Mouse (Mus musculus): Measurements from ENCODE around the gene Gm45837. TPM values are rescaled to one million over a fixed set of nuclear protein-coding genes. Genes with fewer than 3 reads are reported as not detected.

Gm45837 gene
- total RNA-seq, 1 experiment, result not detected

- Histone ChIP-seq H3K4me1 (ENCODE audit: control insufficient read depth in 2 of 2, insufficient read depth in 2 of 2, low read length in 2 of 2, poor library complexity in 1 of 2) (peaks cover 2 to 10% of the 10 kb centered on the region in 2 experiments; a peak in 2 of 4 replicates), H3K9ac (ENCODE audit: insufficient read depth, low read depth, low read length, poor library complexity, severe bottlenecking) (no peak overlapping the region), H3K27ac (ENCODE audit: insufficient read depth, low read depth, low read length, poor library complexity, severe bottlenecking) (no peak overlapping the region), H3K9me3 (ENCODE audit: control insufficient read depth, insufficient read depth, low read depth, low read length) (no peaks in the 10 kb centered on the region), H3K36me3 (ENCODE audit: control insufficient read depth, insufficient read depth, low read length, poor library complexity, severe bottlenecking) (no peaks in the 10 kb centered on the region), H3K4me3 (ENCODE audit: insufficient read depth in 1 of 2, low read depth in 1 of 2, low read length in 2 of 2, poor library complexity in 1 of 2, severe bottlenecking in 1 of 2) (no peak overlapping the region)
- no peak for TF ChIP-seq ZC3H11A (IDR thresholded peaks at IDR 0.05; ENCODE audit: borderline replicate concordance, low read depth, low read length)
- TF ChIP-seq HCFC1 (IDR thresholded peaks at IDR 0.05; ENCODE audit: borderline replicate concordance, insufficient read depth, low read length), result no peak
- no peak for TF ChIP-seq ZNF384 (IDR thresholded peaks at IDR 0.05; ENCODE audit: low read depth, low read length)
- no peak for TF ChIP-seq CHD2 (IDR thresholded peaks at IDR 0.05; ENCODE audit: low read depth, low read length)
- no peak for TF ChIP-seq MAFK (IDR thresholded peaks at IDR 0.05; ENCODE audit: insufficient read depth, low read depth, low read length)
- in situ Hi-C loops (cut with MboI; ENCODE audit: low sequenced_read_pairs in 2 of 2, unreplicated experiment in 2 of 2), result no loop called here
- DNase-seq (ENCODE audit: low read depth, low spot score), result no peak
These were observed 49.9 kb downstream of the Gm45837 start for GRCm38 (mm10) chr7:101460608-101460957.

GRCm38 (mm10) chr7:101461571-101461970 is 50.9 kb downstream of the Gm45837 start:
- Histone ChIP-seq H3K4me1 (ENCODE audit: control insufficient read depth in 2 of 2, insufficient read depth in 2 of 2, low read length in 2 of 2, poor library complexity in 1 of 2) (peaks cover 2 to 10% of the 10 kb centered on the region in 2 experiments; a peak in 2 of 4 replicates), H3K27ac (ENCODE audit: insufficient read depth, low read depth, low read length, poor library complexity, severe bottlenecking) (no peak overlapping the region), H3K9ac (ENCODE audit: insufficient read depth, low read depth, low read length, poor library complexity, severe bottlenecking) (no peak overlapping the region), H3K4me3 (ENCODE audit: insufficient read depth in 1 of 2, low read depth in 1 of 2, low read length in 2 of 2, poor library complexity in 1 of 2, severe bottlenecking in 1 of 2) (no peak overlapping the region), H3K9me3 (ENCODE audit: control insufficient read depth, insufficient read depth, low read depth, low read length) (no peaks in the 10 kb centered on the region), H3K36me3 (ENCODE audit: control insufficient read depth, insufficient read depth, low read length, poor library complexity, severe bottlenecking) (no peaks in the 10 kb centered on the region)
- in situ Hi-C loops (cut with MboI; ENCODE audit: low sequenced_read_pairs in 2 of 2, unreplicated experiment in 2 of 2), result no loop called here
- DNase-seq (ENCODE audit: low read depth, low spot score), result no peak
- no peak for TF ChIP-seq HCFC1 (IDR thresholded peaks at IDR 0.05; ENCODE audit: borderline replicate concordance, insufficient read depth, low read length)
- no peak for TF ChIP-seq ZC3H11A (IDR thresholded peaks at IDR 0.05; ENCODE audit: borderline replicate concordance, low read depth, low read length)
- no peak for TF ChIP-seq MAFK (IDR thresholded peaks at IDR 0.05; ENCODE audit: insufficient read depth, low read depth, low read length)
- no peak for TF ChIP-seq ZNF384 (IDR thresholded peaks at IDR 0.05; ENCODE audit: low read depth, low read length)
- TF ChIP-seq CHD2 (IDR thresholded peaks at IDR 0.05; ENCODE audit: low read depth, low read length), result no peak

- no peak for DNase-seq (ENCODE audit: low read depth, low spot score)
- in situ Hi-C loops (cut with MboI; ENCODE audit: low sequenced_read_pairs in 2 of 2, unreplicated experiment in 2 of 2), result no loop called here
- Histone ChIP-seq H3K27ac (ENCODE audit: insufficient read depth, low read depth, low read length, poor library complexity, severe bottlenecking) (no peak overlapping the region), H3K4me3 (ENCODE audit: insufficient read depth in 1 of 2, low read depth in 1 of 2, low read length in 2 of 2, poor library complexity in 1 of 2, severe bottlenecking in 1 of 2) (no peak overlapping the region), H3K9ac (ENCODE audit: insufficient read depth, low read depth, low read length, poor library complexity, severe bottlenecking) (no peak overlapping the region), H3K4me1 (ENCODE audit: control insufficient read depth in 2 of 2, insufficient read depth in 2 of 2, low read length in 2 of 2, poor library complexity in 1 of 2) (peaks cover 0 to 3% of the 10 kb centered on the region in 2 experiments; a peak in 1 of 4 replicates), H3K36me3 (ENCODE audit: control insufficient read depth, insufficient read depth, low read length, poor library complexity, severe bottlenecking) (no peaks in the 10 kb centered on the region), H3K9me3 (ENCODE audit: control insufficient read depth, insufficient read depth, low read depth, low read length) (no peaks in the 10 kb centered on the region)
- TF ChIP-seq HCFC1 (IDR thresholded peaks at IDR 0.05; ENCODE audit: borderline replicate concordance, insufficient read depth, low read length) (no peak), CHD2 (IDR thresholded peaks at IDR 0.05; ENCODE audit: low read depth, low read length) (no peak), ZNF384 (IDR thresholded peaks at IDR 0.05; ENCODE audit: low read depth, low read length) (no peak), ZC3H11A (IDR thresholded peaks at IDR 0.05; ENCODE audit: borderline replicate concordance, low read depth, low read length) (no peak), MAFK (IDR thresholded peaks at IDR 0.05; ENCODE audit: insufficient read depth, low read depth, low read length) (no peak)
These were observed 51.8 kb downstream of the Gm45837 start for GRCm38 (mm10) chr7:101462327-101463068.

GRCm38 (mm10) chr7:101463665-101464271 is 53.1 kb downstream of the Gm45837 start:
- no peak for DNase-seq (ENCODE audit: low read depth, low spot score)
- H3K9ac ChIP-seq (ENCODE audit: insufficient read depth, low read depth, low read length, poor library complexity, severe bottlenecking), result no peak overlapping the region
- no peak overlapping the region for H3K27ac ChIP-seq (ENCODE audit: insufficient read depth, low read depth, low read length, poor library complexity, severe bottlenecking)
- no peak for TF ChIP-seq ZC3H11A (IDR thresholded peaks at IDR 0.05; ENCODE audit: borderline replicate concordance, low read depth, low read length)
- no peak for TF ChIP-seq CHD2 (IDR thresholded peaks at IDR 0.05; ENCODE audit: low read depth, low read length)
- TF ChIP-seq HCFC1 (IDR thresholded peaks at IDR 0.05; ENCODE audit: borderline replicate concordance, insufficient read depth, low read length), result no peak
- TF ChIP-seq MAFK (IDR thresholded peaks at IDR 0.05; ENCODE audit: insufficient read depth, low read depth, low read length), result no peak
- TF ChIP-seq ZNF384 (IDR thresholded peaks at IDR 0.05; ENCODE audit: low read depth, low read length), result no peak
- H3K4me1 ChIP-seq (ENCODE audit: control insufficient read depth in 2 of 2, insufficient read depth in 2 of 2, low read length in 2 of 2, poor library complexity in 1 of 2), result no peaks in the 10 kb centered on the region
- H3K4me3 ChIP-seq (ENCODE audit: insufficient read depth in 1 of 2, low read depth in 1 of 2, low read length in 2 of 2, poor library complexity in 1 of 2, severe bottlenecking in 1 of 2), result no peak overlapping the region
- no peaks in the 10 kb centered on the region for H3K36me3 ChIP-seq (ENCODE audit: control insufficient read depth, insufficient read depth, low read length, poor library complexity, severe bottlenecking)
- in situ Hi-C loops (cut with MboI; ENCODE audit: low sequenced_read_pairs in 2 of 2, unreplicated experiment in 2 of 2), result no loop called here
- H3K9me3 ChIP-seq (ENCODE audit: control insufficient read depth, insufficient read depth, low read depth, low read length), result no peaks in the 10 kb centered on the region

Measured in ES-E14 (cell line).